9 mouse cellular contexts compared by ENCODE assay signal in the genomic region with DNA sequence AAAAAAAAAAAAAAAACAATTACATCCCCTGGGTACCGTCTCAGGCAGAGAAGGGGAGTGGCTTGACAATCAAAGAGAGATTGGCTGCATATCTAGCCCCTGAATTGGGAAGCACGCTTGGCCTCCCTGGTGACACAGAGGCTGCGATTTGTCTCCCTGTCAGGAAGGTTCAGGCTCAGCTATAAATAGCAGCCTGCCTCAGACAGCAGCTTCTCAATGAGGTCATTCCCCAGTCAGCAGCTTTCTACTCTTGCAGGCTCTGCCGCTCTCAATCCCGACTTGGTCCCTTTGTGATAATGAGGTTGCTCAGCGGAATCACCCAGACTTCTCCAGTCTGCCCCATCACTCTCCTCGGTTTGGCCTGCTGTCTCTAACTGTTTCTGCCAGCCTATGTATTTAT. TPM values are rescaled to one million over a fixed set of nuclear protein-coding genes. Genes with fewer than 3 reads are reported as not detected.
DNase-seq lines count a peak whose midpoint lies in the region; ATAC-seq and TF ChIP-seq lines count a peak whose summit lies in the region.
"Had no signal": no experiment of that assay in that cellular context is flagged by ENCODE, and none has a peak within 500 bp of the region (broad histone marks: within the 10 kb centered on the region; RNA-seq: fewer than 3 reads in every experiment).

No protein-coding gene starts in this region.

- WGBS in embryonic facial prominence, embryonic 14.5 days, result 20% methylated on average over 7 of the region's 7 CpGs
- 7% methylated on average over 7 of the region's 7 CpGs for WGBS in hindbrain, embryonic 13.5 days
- WGBS in olfactory bulb, adult 2 months, result 8% methylated on average over 7 of the region's 7 CpGs

- TF ChIP-seq POLR2A in olfactory bulb, adult 2 months (IDR thresholded peaks at IDR 0.05; ENCODE audit: insufficient read depth, low read depth, low read length), result no peak

- no peak overlapping the region for H3K4me2 ChIP-seq in embryonic facial prominence, embryonic 14.5 days (ENCODE audit: low read depth, low read length)
- H3K4me2 ChIP-seq in hindbrain, embryonic 13.5 days, result 0 out of 2 replicates have a peak overlapping the region, but pooled peaks have one; percentile 23
- H3K4me2 ChIP-seq: lung, embryonic 15.5 days had no signal

- no peak for TF ChIP-seq CTCF in olfactory bulb, adult 2 months (IDR thresholded peaks at IDR 0.05; ENCODE audit: insufficient read depth, low read depth, low read length)

- peak; percentile 37 for DNase-seq in layer of hippocampus, adult 11-12 months (ENCODE audit: low spot score)
- no peak for DNase-seq in layer of hippocampus, postnatal 14 days (ENCODE audit: low spot score in 2 of 2)
- peak; percentile 61 for DNase-seq in adrenal gland, postnatal 10 days
- peak; percentile 84 for DNase-seq in embryonic facial prominence, embryonic 14.5 days (ENCODE audit: low spot score)

- no peak overlapping the region for H3K9ac ChIP-seq in embryonic facial prominence, embryonic 14.5 days (ENCODE audit: low read depth, low read length)
- H3K9ac ChIP-seq in hindbrain, embryonic 13.5 days, result peak overlapping the region; percentile 49; the same call in 1 of the 2 replicates
- H3K9ac ChIP-seq: lung, embryonic 15.5 days had no signal

- H3K36me3 ChIP-seq in embryonic facial prominence, embryonic 14.5 days (ENCODE audit: control insufficient read depth, insufficient read depth, low read length), result no peaks in the 10 kb centered on the region
- H3K36me3 ChIP-seq in hindbrain, embryonic 13.5 days, result no peaks in the 10 kb centered on the region
- H3K36me3 ChIP-seq: lung, embryonic 15.5 days had no signal

- H3K27ac ChIP-seq in embryonic facial prominence, embryonic 14.5 days (replicated peaks; ENCODE audit: low read depth, low read length), result no peak overlapping the region
- peak overlapping the region; percentile 80 for H3K27ac ChIP-seq in hindbrain, embryonic 13.5 days
- H3K27ac ChIP-seq in olfactory bulb, adult 2 months (ENCODE audit: insufficient read depth, low read depth, low read length), result peak overlapping the region; percentile 37; the same call in 1 of the 2 replicates
- H3K27ac ChIP-seq: lung, embryonic 15.5 days had no signal

- H3K9me3 ChIP-seq in embryonic facial prominence, embryonic 14.5 days (ENCODE audit: control insufficient read depth, low read length), result no peaks in the 10 kb centered on the region
- H3K9me3 ChIP-seq in hindbrain, embryonic 13.5 days, result no peaks in the 10 kb centered on the region
- H3K9me3 ChIP-seq: lung, embryonic 15.5 days had no signal

- no peak overlapping the region for H3K4me3 ChIP-seq in embryonic facial prominence, embryonic 14.5 days (ENCODE audit: low read depth, low read length)
- no peak overlapping the region for H3K4me3 ChIP-seq in hindbrain, embryonic 13.5 days
- no peak overlapping the region for H3K4me3 ChIP-seq in olfactory bulb, adult 2 months (ENCODE audit: insufficient read depth, low read depth, low read length)
- H3K4me3 ChIP-seq: lung, embryonic 15.5 days had no signal

- peak; percentile 81; the same call in 1 of the 2 replicates for ATAC-seq in embryonic facial prominence, embryonic 14.5 days (ENCODE audit: low read depth)
- peak; percentile 72 for ATAC-seq in hindbrain, embryonic 13.5 days (ENCODE audit: low FRiP score)
- no peak for ATAC-seq in activated CD4-positive, CD25-positive, alpha-beta regulatory T cell, adult 4 months
- no peak for ATAC-seq in megakaryocyte progenitor cell, adult 5-6 weeks (replicated peaks; ENCODE audit: poor library complexity)

- H3K4me1 ChIP-seq in embryonic facial prominence, embryonic 14.5 days (ENCODE audit: control insufficient read depth, insufficient read depth, low read length), result peaks cover 6% of the 10 kb centered on the region
- H3K4me1 ChIP-seq in hindbrain, embryonic 13.5 days (replicated peaks), result peaks cover 22% of the 10 kb centered on the region
- peaks cover 12% of the 10 kb centered on the region for H3K4me1 ChIP-seq in olfactory bulb, adult 2 months (ENCODE audit: control insufficient read depth, insufficient read depth, low read length)

- no peaks in the 10 kb centered on the region for H3K27me3 ChIP-seq in embryonic facial prominence, embryonic 14.5 days (replicated peaks; ENCODE audit: control insufficient read depth, insufficient read depth, low read length)
- H3K27me3 ChIP-seq in hindbrain, embryonic 13.5 days, result 0 out of 2 replicates have a peak, but pooled peaks cover 6% of the 10 kb centered on the region
- H3K27me3 ChIP-seq: lung, embryonic 15.5 days had no signal

RNA-seq across cellular contexts. Expression of a gene that starts 12.7 kb away (rescaled TPM):
- 10 to 100 TPM; 14.9 to 16.5 TPM for total RNA-seq in layer of hippocampus, postnatal 14 days (2021)
- 1 to 10 TPM; 2.9 to 6.5 TPM for total RNA-seq in adrenal gland, postnatal 10 days (2021)
- 0.97 and 1.1 TPM in 2 replicates for polyA plus RNA-seq in embryonic facial prominence, embryonic 14.5 days (2014; fragmentation: Nextera tagmentation; extraction: Ambion mirVana)
- polyA plus RNA-seq in hindbrain, embryonic 13.5 days (2015; fragmentation: Nextera tagmentation; extraction: Ambion mirVana), result 20.5 and 20.6 TPM in 2 replicates
- polyA plus RNA-seq in olfactory bulb, adult 2 months (2012; ENCODE audit: insufficient read depth, insufficient read length, low replicate concordance, missing spikeins), result not detected in 2 replicates
- not detected for polyA plus RNA-seq in activated CD4-positive, CD25-positive, alpha-beta regulatory T cell, adult 4 months (2017; shearing (Covaris generic))
- not detected in 2 replicates for total RNA-seq in megakaryocyte progenitor cell, adult 5-6 weeks (2015)
- 0.07 TPM in 1 of 2 replicates, not detected in the other for total RNA-seq in megakaryocyte progenitor cell, adult 5-6 weeks (2017)

RNA-seq across cellular contexts. Expression of a gene that starts 28.6 kb away (rescaled TPM):
- under 1 TPM; 0.67 to 0.97 TPM for total RNA-seq in layer of hippocampus, postnatal 14 days (2021)
- 1 to 10 TPM; 3.7 to 3.9 TPM for total RNA-seq in adrenal gland, postnatal 10 days (2021)
- polyA plus RNA-seq in embryonic facial prominence, embryonic 14.5 days (2014; fragmentation: Nextera tagmentation; extraction: Ambion mirVana), result 3.9 and 4.5 TPM in 2 replicates
- 3.1 and 3.2 TPM in 2 replicates for polyA plus RNA-seq in hindbrain, embryonic 13.5 days (2015; fragmentation: Nextera tagmentation; extraction: Ambion mirVana)
- not detected in 2 replicates for polyA plus RNA-seq in olfactory bulb, adult 2 months (2012; ENCODE audit: insufficient read depth, insufficient read length, low replicate concordance, missing spikeins)
- polyA plus RNA-seq in activated CD4-positive, CD25-positive, alpha-beta regulatory T cell, adult 4 months (2017; shearing (Covaris generic)), result 1 to 10 TPM in 1 of 2 experiments, under 1 TPM in 1; 0.50 to 1.1 TPM
- total RNA-seq in megakaryocyte progenitor cell, adult 5-6 weeks (2015), result not detected in 2 replicates
- not detected in 2 replicates for total RNA-seq in megakaryocyte progenitor cell, adult 5-6 weeks (2017)

RNA-seq across cellular contexts. Expression of a gene that starts 58.3 kb away (rescaled TPM):
- 10 to 100 TPM; 11.3 to 13.3 TPM for total RNA-seq in layer of hippocampus, postnatal 14 days (2021)
- 10 to 100 TPM in 1 of 2 experiments, 1 to 10 TPM in 1; 8.4 to 13.4 TPM for total RNA-seq in adrenal gland, postnatal 10 days (2021)
- polyA plus RNA-seq in embryonic facial prominence, embryonic 14.5 days (2014; fragmentation: Nextera tagmentation; extraction: Ambion mirVana), result 16.1 and 20.0 TPM in 2 replicates
- 32.8 and 33.3 TPM in 2 replicates for polyA plus RNA-seq in hindbrain, embryonic 13.5 days (2015; fragmentation: Nextera tagmentation; extraction: Ambion mirVana)
- not detected in 2 replicates for polyA plus RNA-seq in olfactory bulb, adult 2 months (2012; ENCODE audit: insufficient read depth, insufficient read length, low replicate concordance, missing spikeins)
- 10 to 100 TPM; 19.8 to 21.9 TPM for polyA plus RNA-seq in activated CD4-positive, CD25-positive, alpha-beta regulatory T cell, adult 4 months (2017; shearing (Covaris generic))
- total RNA-seq in megakaryocyte progenitor cell, adult 5-6 weeks (2015), result 10.1 and 13.3 TPM in 2 replicates
- total RNA-seq in megakaryocyte progenitor cell, adult 5-6 weeks (2017), result 4.0 and 5.8 TPM in 2 replicates

RNA-seq across cellular contexts. Expression of a gene that starts 58.5 kb away (rescaled TPM):
- 10 to 100 TPM; 51.8 to 54.9 TPM for total RNA-seq in layer of hippocampus, postnatal 14 days (2021)
- 10 to 100 TPM; 41.8 to 47.1 TPM for total RNA-seq in adrenal gland, postnatal 10 days (2021)
- 47.9 and 49.4 TPM in 2 replicates for polyA plus RNA-seq in embryonic facial prominence, embryonic 14.5 days (2014; fragmentation: Nextera tagmentation; extraction: Ambion mirVana)
- polyA plus RNA-seq in hindbrain, embryonic 13.5 days (2015; fragmentation: Nextera tagmentation; extraction: Ambion mirVana), result 58.6 and 61.6 TPM in 2 replicates
- not detected in 2 replicates for polyA plus RNA-seq in olfactory bulb, adult 2 months (2012; ENCODE audit: insufficient read depth, insufficient read length, low replicate concordance, missing spikeins)
- 10 to 100 TPM; 31.1 to 42.0 TPM for polyA plus RNA-seq in activated CD4-positive, CD25-positive, alpha-beta regulatory T cell, adult 4 months (2017; shearing (Covaris generic))
- total RNA-seq in megakaryocyte progenitor cell, adult 5-6 weeks (2015), result 49.9 and 51.7 TPM in 2 replicates
- total RNA-seq in megakaryocyte progenitor cell, adult 5-6 weeks (2017), result 52.1 and 52.3 TPM in 2 replicates

Comparison
In these comparisons a context has a peak if more than half of its experiments do, and no peak if none do; other contexts are left out.
1. DNase-seq: peak in layer of hippocampus, adult 11-12 months (single experiment), adrenal gland, postnatal 10 days (single experiment) and embryonic facial prominence, embryonic 14.5 days (single experiment); none in layer of hippocampus, postnatal 14 days (0 of 2).
2. ATAC-seq: peak in embryonic facial prominence, embryonic 14.5 days (single experiment) and hindbrain, embryonic 13.5 days (single experiment); none in activated CD4-positive, CD25-positive, alpha-beta regulatory T cell, adult 4 months (single experiment) and megakaryocyte progenitor cell, adult 5-6 weeks (single experiment).
3. RNA of a gene that starts 12.7 kb away (polyA plus RNA-seq): 20.5 to 20.6 TPM in hindbrain, embryonic 13.5 days; 0.97 to 1.1 TPM in embryonic facial prominence, embryonic 14.5 days, not detected in activated CD4-positive, CD25-positive, alpha-beta regulatory T cell, adult 4 months and not detected in olfactory bulb, adult 2 months; every median in the first group is over 10 times any median in the second.
4. RNA of a gene that starts 58.3 kb away (polyA plus RNA-seq): 32.8 to 33.3 TPM in hindbrain, embryonic 13.5 days, 19.8 to 21.9 TPM in activated CD4-positive, CD25-positive, alpha-beta regulatory T cell, adult 4 months and 16.1 to 20.0 TPM in embryonic facial prominence, embryonic 14.5 days; not detected in olfactory bulb, adult 2 months; every median in the first group is over 10 times any median in the second.